Mouse (Mus musculus) left cerebral cortex, adult 2 months (tissue): Measurements from ENCODE around the gene Lrrk1. TPM values are rescaled to one million over a fixed set of nuclear protein-coding genes. Genes with fewer than 3 reads are reported as not detected.

Source experiments
- DNase-seq, 2 experiments: peaks; one replicate each; pipeline ENCODE4 v3.0.0; 2021 to 2022; ENCODE audit warnings: low spot score in 2 of 2, mixed read lengths in 1 of 2; ENCODE audit errors: extremely low spot score in 1 of 2
- H3K27ac ChIP-seq: fragments of 200-600 bp; 2 replicates; pipeline ENCODE4 v1.8.1; 2022
- H3K4me3 ChIP-seq: fragments of 200-600 bp; 2 replicates; pipeline ENCODE4 v1.8.1; 2022
- CTCF ChIP-seq: fragments of 200-600 bp; IDR thresholded peaks from 2 replicates; pipeline ENCODE4 v1.8.1; 2022; ENCODE audit warnings: antibody characterized with exemption, mild to moderate bottlenecking, moderate library complexity
- intact Hi-C: fragments of 180-260 bp; cut with DNase I; formaldehyde crosslinking; loops from one replicate; pipeline ENCODE4 v1.15.1; 2025
- total RNA-seq, 2 experiments: library from RNA; stranded (reverse); gene quantifications; 2 replicates each; pipeline ENCODE4 v1.2.3; 2021

The Lrrk1 gene
- total RNA-seq, 2 experiments from 2014 or later, result 4.4 TPM

DNA sequence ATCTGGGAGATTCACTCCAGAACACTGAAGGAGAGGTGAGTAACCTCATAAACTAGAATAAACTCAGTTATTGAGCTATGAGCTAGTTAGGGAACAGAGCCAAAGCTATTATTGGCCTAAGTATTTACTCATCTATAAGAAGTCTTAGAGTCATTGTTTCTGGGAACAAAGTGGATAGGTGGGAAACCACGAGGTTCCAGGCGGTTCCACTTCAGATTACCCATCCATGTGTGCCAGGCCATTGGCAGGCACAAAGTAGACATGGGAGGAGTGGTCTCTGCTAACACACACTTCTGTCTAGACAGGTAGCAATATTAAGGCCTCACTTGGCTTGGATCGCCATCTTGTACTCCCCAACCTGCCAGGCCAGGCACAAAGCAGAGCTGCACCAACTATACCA lies 110.1 kb downstream of the Lrrk1 start:
- no peak overlapping the region for H3K27ac ChIP-seq
- intact Hi-C loops, result no loop called here
- DNase-seq, result no peak
- no peak for TF ChIP-seq CTCF
- H3K4me3 ChIP-seq, result no peak overlapping the region

DNA sequence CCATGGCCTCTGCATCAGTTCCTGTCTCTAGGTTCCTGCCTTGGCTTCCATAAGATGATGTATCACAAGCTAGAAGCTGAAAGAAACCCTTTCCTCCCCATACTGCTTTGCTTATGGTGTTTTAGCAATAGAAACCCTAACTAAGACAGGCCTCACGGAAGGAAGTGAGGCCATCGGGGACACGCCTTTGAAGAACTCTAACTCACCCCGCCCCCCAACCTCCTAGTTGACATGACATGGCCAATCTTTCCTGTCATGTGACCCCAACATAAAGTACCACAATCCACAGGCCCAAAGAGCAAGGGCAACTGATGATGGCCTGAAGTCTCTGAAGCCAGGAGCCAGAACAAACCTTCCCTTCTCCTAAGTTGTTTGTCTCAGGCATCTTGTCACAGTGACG lies 114.7 kb downstream of the Lrrk1 start:
- intact Hi-C loops, result no loop called here
- no peak overlapping the region for H3K4me3 ChIP-seq
- no peak for TF ChIP-seq CTCF
- H3K27ac ChIP-seq, result no peak overlapping the region
- DNase-seq, result no peak

DNA sequence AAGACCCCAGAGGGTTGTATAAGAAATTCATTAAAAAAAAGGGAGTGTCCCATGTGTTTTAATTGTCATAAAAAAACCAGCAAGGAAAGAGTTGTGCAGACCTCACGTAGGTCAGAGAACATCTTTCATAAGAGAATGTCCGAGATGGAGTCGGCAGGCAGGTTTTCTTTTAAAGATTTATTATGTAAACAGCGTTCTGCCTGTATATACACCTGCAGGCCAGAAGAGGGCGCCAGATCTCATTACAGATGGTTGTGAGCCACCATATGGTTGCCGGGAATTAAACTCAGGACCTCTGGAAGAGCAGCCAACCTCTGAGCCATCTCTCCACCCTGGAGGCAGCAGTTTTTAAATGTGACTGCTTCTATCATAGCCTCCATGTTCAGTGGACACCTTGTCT lies 116.9 kb downstream of the Lrrk1 start:
- intact Hi-C loops, result no loop called here
- no peak for DNase-seq
- no peak overlapping the region for H3K4me3 ChIP-seq
- H3K27ac ChIP-seq, result no peak overlapping the region
- peak; percentile 48 for TF ChIP-seq CTCF

DNA sequence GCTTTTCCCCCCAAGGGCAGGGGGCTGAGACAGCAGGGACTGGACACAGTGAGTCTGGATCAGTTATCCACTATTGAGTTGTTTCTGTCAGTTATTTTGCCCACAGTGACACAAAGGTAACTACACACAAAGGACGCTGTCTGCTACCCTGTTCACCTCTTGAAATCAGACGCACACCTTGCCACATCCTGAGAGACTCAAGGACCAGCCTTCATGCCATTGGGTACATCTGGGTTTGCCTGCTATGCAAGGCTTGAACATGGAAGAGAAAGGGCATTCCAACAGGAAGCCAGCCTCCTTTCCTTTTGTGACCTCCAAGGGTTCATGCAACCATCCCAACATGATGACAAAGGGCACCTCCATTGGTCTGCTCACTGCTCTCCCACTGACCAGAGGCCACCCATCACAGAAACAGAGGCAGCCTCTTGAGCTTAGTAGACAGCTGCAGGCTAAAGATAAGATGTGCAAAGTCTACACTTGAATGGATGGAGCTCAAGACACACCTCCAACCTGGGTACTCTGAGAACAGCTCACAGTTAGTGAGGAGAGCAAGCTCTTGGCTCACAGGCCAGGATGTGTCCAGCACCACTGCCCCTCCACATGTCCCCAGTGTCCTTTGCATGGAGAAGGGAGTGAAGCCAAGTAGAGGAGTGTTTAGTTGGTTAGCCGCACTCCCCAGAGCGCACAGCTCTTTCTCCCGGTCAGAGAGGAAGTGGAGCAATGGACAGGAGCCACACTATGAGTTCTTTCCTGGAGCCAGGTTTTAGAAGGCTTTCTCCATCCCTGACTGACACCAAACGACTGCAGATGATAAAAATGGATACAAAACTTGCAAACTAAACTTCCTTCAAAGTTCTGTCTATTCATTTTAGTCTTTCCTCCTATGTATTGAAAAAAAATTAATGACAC lies 121.0 kb downstream of the Lrrk1 start:
- Histone ChIP-seq H3K27ac (no peak overlapping the region), H3K4me3 (no peak overlapping the region)
- no peak for TF ChIP-seq CTCF
- DNase-seq, result no peak
- intact Hi-C loops, result no loop called here

DNA sequence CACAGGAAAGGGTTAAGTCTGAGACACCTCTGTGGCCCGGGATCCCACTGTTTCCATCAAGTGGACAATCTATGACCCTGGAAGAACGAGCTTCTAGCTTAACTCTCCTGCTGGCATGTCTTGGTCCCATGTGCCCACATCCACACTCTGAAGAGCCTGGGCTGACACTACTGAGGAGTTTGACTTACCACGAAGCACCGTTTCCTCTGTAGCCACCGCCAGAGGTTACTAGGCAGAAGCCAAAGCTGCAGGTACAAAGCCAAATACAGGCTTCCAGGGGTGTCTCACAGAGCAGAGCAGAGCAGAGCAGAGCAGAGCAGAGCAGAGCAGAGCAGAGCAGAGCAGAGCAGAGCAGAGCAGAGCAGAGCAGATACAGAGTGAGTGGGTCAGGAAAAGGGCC lies 124.7 kb downstream of the Lrrk1 start:
- no peak for TF ChIP-seq CTCF
- Histone ChIP-seq H3K27ac (no peak overlapping the region), H3K4me3 (no peak overlapping the region)
- intact Hi-C loops, result no loop called here
- no peak for DNase-seq

DNA sequence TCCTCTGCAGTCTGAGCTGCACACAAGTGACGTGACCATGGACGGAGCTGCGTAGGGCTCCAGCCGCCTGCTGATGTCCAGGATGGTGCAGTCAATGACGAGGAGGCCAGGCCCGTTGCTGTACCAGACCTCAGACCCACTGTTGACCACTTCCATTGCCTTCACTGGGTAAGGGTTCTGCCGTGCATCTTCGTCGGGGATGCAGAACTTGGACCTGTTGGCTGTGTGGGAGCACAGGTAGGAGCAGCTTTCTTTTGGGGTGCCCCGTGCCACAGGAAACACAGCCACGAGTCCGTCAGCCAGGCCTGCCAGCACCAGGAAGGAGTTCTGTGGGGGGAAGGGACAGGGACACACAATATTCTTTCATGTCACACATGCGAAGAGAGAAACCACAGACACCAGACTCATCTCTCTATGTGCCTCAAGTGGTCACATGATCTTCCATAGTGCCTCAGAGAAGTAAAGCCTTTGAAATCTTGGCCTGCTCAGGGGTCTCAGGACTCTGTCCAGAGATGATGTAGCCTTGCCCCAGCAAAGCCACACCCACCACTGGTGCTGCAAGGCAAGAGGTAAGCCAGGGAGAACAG lies 125.5 kb downstream of the Lrrk1 start:
- no peak overlapping the region for H3K4me3 ChIP-seq
- no peak for TF ChIP-seq CTCF
- intact Hi-C loops, result no loop called here
- no peak for DNase-seq
- no peak overlapping the region for H3K27ac ChIP-seq

DNA sequence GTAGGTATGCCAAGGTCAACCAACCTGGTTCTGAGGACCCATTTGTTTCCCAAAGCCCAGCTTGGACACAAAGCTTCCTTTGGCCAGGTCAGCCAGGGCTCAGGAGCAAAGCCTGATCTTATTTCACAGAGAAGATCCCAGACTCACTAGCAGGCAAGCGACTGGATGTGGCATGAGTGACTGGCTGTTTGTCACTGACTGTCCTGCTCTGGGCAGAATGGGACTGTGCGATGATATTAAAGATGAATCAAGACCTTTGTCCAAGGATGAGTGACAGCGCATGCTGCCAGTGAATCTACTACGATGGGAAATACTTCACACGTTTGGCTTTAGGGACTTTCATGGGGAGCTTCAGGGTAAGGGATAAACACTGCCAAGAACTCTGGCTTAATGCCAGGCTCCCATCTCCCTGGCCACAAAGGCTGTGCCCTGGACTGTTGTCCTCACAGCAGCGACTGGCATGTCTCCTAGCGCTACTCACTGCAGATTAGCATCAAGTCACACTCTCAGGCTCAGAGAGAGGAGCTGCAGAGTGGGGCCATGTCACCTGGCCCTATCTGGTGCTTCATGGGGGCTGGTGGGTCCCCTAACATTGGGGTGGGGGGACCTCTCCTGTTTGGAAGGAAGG lies 127.3 kb downstream of the Lrrk1 start:
- Histone ChIP-seq H3K27ac (no peak overlapping the region), H3K4me3 (no peak overlapping the region)
- intact Hi-C loops, result no loop called here
- DNase-seq, result no peak
- no peak for TF ChIP-seq CTCF

DNA sequence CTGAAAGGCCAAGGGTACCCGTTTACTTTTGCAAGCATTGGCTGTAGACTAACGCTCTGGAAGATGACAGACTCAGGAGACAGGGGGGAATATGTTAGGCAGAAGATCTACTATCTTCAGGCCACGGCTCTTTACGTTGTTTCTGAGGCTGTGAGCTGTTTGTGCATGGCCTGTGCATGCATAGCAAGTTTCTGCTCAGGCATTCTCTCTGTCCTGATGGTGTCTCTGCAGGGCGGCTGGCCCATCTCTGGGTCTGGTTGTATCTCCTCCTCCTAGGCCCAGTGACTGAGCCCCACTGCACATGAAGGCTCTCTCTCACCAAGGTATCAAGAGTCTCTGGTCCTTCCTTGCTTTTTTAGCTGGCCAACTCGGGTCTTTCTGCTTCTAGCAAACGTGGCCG lies 127.9 kb downstream of the Lrrk1 start:
- TF ChIP-seq CTCF, result no peak
- intact Hi-C loops, result no loop called here

DNA sequence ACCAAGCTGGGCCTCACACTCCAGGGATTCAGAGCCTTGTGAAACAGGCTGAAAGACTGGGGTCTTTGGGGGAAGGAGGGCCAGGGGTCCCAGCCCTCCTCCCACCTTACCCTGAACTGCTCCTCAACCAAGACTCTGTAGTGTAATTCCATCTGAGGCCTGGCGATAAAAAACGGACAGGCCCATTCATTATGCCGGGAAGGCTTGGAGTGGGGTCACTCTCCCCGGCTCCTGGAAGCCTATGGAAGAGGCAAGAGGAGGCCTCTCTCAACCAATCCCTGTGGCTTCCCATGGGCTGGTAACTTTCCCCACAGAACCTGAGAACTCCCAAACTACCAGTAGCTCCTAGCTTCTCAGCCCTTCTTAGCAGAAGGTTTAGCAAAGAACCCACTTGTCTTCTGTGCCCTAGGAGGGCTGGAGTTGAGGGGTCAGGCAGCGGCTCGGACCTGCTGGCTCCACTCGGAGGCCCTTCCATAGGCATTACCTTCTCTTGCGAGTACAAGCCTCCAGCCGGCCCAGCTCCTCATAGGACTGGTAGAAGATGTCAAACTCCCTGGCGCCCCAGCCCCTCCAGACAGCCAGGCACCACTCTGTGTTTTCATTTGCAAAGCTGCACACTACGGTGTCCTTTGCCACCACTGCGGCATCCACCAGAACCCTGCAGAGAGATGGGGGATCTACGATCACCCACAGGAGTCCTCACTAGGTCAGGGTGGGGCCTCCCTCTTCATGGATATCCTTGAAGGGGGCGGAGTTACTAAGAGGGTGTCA lies 128.5 kb downstream of the Lrrk1 start:
- H3K4me3 ChIP-seq, result no peak overlapping the region
- intact Hi-C loops, result no loop called here
- DNase-seq, result no peak
- H3K27ac ChIP-seq, result no peak overlapping the region
- no peak for TF ChIP-seq CTCF

More for the DNA sequence above, 127.9 kb downstream of the Lrrk1 start:
- Histone ChIP-seq H3K27ac (no peak overlapping the region), H3K4me3 (no peak overlapping the region)
- DNase-seq, result no peak

DNA sequence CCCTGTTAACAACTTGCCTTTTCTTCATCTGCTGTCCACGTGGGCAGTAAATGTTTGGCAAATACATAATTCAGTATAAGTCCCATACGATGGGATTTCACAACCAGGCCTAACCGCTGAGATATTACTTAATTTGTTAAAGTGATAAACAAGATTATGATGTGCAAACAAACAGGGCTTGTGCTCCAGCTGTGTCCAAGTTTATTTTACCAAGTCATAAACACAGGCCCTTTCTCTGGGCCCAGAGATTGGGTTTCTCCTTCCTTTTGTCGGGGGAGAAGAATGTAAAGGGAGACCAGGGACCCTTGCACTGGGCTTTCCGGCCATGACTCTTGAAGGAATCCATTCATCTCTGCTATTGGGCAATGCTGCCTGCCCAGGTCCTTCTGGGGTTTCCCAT lies 129.2 kb downstream of the Lrrk1 start:
- DNase-seq, result no peak
- intact Hi-C loops, result no loop called here
- TF ChIP-seq CTCF, result no peak
- Histone ChIP-seq H3K27ac (no peak overlapping the region), H3K4me3 (no peak overlapping the region)

DNA sequence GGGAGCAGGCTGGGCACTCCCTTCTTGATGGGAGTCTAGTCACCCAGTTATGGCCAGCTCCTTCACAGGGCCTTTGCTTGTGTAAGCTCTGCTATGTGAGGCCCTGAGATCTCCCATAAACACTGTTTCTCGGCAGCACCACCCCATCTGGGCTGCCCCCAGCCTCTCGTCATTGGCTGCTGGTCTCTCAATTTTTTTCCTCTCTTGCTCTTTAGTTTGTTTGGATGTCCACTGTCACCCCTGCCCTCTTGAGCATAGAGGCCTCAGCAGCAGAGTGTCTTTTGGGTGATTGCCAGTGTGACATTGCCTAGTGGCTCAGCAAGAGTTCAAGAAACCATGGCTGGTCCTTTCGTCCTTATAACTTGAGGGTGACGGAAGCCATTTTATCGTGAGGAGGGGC lies 130.9 kb downstream of the Lrrk1 start:
- TF ChIP-seq CTCF, result no peak
- H3K4me3 ChIP-seq, result no peak overlapping the region
- DNase-seq, result no peak
- H3K27ac ChIP-seq, result no peak overlapping the region
- intact Hi-C loops, result no loop called here

DNA sequence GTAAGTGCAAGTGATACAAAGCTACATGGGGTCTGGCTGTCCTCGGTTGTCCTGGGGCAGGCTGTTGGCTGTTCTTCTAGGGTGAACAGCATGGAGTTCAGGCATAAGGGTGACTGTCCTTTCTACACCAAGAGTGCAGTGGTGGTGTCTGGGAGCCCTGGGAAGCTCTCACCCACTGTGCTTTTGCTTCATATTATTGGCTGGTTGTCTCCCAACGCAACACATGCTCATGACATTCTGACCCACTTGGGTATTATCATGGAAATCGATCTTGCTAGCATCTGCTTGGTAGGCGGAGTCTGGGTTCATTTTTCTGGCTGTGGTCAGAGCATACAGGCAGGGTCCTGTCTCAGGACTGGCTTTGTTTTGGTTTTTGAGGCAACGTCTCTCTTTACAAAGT lies 131.7 kb downstream of the Lrrk1 start:
- DNase-seq, result no peak
- intact Hi-C loops, result no loop called here
- no peak overlapping the region for H3K4me3 ChIP-seq
- no peak overlapping the region for H3K27ac ChIP-seq
- no peak for TF ChIP-seq CTCF
